Mouse (Mus musculus) spleen, postnatal 14 days (tissue): Measurements from ENCODE around the gene Sec16a.
A peak's percentile ranks its signal among the peaks of the same experiment; 100 is the strongest.

Experiments
- DNase-seq, 2 experiments: peaks; one replicate each; pipeline ENCODE4 v3.0.0; 2021 to 2022; ENCODE audit warnings: low spot score in 2 of 2

The Sec16a gene

GRCm38 (mm10) chr2:26441261-26441660, 3.8 kb downstream of the Sec16a start:
- DNase-seq: no peak

DNA sequence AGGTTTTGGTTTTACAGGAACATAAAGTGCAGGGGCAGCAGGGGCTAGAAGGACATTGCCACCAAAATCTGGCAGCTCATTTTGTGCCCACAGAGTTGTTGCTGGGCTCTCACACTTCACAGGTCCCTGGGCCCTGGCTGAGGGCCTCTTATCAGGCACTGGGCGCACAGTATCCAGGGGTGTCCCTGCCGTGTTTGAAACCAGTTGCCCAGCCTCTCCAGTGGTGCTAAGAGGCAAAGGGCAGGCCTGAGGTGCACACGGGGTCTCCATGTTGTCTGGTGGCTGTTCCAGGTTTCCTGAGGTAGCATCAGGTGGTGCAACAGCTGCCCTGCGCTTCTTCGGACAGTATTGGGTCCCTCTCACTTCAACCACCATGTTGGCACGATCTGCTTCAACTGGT, 5.3 kb downstream of the Sec16a start:
- no peak for DNase-seq

DNA sequence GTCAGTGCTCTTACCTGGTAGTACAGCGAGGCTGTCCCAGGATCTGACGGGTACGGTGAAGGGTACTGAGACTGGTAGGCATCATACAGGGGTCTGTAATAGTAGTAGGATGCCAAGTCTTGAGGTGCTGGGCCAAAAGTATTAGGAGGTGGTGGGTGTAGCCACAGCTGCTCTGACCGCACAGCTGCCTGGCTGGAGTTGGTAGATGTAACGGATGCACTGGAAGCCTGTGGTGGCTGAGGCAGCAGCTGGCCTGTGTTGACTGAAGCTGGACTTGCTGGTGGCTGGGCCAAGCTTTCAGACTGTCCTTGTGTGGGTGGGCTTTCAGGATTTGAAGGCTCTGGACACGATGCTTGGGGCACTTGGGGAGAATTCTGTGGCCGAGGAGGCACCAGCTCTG, 6.6 kb downstream of the Sec16a start:
- DNase-seq: no peak

DNA sequence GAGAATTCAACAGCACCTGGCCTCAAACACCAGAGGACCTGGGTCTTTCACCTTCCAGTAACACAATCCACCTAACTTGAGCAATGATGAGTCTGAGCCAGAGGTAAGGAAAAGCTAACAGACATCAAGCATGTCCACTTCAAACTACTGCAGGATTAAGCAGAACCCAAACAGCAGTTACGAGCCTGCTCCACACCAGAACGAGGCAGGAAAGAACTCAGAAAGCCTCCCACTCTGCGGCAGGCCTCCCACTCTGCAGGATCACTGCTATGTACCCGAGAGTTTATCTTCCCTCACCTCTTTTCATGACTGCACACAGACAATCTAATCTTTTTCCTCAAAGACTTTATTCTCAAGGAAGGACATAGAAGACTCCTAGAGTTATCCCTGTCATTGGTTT, 7.8 kb downstream of the Sec16a start:
- no peak for DNase-seq

DNA sequence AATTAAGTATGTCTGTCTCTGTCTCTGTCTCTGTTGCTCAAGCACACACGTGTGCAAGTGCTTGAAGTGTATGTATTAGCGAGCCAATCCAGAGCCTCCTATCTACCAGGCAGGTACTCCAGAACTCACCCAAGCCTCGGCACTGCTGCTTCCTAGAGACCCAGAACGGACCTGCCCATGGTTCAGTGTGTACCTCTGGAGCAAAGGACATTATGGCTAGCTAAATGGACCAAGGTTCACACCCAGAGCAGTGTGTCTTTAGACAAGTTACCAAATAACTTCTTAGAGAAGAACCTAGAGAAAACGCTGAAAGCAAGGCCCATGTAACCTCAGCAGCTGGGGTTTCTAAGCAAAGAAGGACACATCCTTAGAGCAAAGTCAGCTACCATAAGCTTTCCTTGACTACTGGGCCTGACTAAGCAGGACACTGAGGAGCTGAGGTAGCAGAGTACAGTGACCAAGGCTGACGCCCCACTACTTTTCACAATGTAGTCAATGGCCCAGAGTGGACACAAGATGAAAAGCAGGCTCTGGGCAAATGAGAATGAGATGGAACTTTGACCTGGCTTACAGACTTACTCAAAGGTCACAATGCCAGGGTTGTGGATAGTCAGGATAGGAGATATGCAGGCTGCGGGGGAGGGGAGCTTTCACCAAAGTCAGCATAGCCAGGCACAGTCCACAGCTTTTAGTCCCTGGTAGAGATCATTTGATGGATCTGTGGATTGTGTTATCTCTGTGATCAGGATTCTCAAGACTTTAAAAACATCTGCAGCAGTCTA, 10.0 kb downstream of the Sec16a start:
- DNase-seq: no peak

GRCm38 (mm10) chr2:26429851-26430250, 15.2 kb downstream of the Sec16a start:
- no peak for DNase-seq

GRCm38 (mm10) chr2:26424541-26424940, 20.5 kb downstream of the Sec16a start:
- DNase-seq: no peak

GRCm38 (mm10) chr2:26423086-26423485, 21.9 kb downstream of the Sec16a start:
- no peak for DNase-seq

GRCm38 (mm10) chr2:26421969-26422368, 23.0 kb downstream of the Sec16a start:
- no peak for DNase-seq

- DNase-seq: no peak
Observed at GRCm38 (mm10) chr2:26418120-26418519, 26.9 kb downstream of the Sec16a start.

DNA sequence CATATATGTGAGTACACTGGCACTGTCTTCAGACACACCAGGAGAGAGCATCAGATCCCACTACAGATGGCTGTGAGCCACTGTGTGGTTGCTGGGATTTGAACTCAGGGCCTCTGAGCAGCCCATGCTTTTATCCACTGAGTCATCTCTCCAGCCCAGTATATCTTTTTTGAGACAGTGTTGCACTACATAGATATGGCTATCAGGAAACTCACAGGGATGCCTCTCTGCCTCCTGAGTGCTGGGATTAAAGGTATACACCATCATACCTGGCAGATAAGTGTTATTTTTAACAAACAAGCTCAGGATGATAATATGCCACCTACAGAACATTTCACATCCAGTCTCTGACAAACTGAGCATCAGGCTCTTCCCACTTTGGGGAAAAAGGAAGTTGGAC, 27.9 kb downstream of the Sec16a start:
- no peak for DNase-seq

DNA sequence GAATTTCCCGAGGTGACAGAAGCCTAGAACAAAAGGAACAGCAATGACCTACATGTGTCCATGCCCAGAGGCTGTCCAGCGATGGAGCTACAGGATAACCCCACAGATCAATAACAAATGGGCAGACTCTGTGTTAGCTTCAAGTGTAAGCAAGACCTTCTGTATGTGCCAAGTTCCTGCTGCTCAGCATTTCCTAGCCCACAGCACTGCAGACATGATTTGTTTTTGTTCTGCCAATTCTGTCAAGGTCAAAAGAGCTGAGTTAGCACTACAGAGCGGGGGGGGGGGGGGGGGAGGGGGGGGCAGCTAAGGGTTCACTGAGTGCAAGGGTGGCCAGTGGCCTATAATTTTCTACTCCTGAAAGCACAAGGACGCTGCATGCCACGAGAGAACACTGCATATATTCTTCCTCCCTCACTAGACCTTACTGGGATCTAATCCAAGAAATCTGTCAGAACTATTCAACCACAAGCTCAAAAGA, 34.0 kb downstream of the Sec16a start:
- DNase-seq: no peak

DNA sequence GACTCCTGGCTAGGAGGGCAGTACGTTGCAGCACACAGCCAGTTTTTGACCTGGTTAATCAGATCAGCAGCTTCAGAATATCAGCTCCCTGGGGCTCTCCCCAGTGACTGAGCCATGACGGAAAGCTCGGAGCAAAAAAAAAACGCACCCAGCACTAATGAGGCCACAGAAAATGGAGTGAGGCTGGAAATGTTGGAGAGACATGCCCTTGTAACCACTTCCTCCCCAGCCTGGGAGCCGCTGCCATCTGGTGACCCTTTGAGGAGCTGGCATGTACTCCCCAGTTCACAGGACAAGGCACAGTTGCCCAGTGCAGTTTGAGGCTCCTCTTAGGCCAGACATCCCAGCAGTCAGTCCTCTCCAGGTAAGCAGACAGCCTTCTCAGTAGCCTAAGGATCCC, 34.9 kb downstream of the Sec16a start:
- DNase-seq: no peak

- no peak for DNase-seq
Observed at GRCm38 (mm10) chr2:26409362-26409761, 35.7 kb downstream of the Sec16a start.

DNA sequence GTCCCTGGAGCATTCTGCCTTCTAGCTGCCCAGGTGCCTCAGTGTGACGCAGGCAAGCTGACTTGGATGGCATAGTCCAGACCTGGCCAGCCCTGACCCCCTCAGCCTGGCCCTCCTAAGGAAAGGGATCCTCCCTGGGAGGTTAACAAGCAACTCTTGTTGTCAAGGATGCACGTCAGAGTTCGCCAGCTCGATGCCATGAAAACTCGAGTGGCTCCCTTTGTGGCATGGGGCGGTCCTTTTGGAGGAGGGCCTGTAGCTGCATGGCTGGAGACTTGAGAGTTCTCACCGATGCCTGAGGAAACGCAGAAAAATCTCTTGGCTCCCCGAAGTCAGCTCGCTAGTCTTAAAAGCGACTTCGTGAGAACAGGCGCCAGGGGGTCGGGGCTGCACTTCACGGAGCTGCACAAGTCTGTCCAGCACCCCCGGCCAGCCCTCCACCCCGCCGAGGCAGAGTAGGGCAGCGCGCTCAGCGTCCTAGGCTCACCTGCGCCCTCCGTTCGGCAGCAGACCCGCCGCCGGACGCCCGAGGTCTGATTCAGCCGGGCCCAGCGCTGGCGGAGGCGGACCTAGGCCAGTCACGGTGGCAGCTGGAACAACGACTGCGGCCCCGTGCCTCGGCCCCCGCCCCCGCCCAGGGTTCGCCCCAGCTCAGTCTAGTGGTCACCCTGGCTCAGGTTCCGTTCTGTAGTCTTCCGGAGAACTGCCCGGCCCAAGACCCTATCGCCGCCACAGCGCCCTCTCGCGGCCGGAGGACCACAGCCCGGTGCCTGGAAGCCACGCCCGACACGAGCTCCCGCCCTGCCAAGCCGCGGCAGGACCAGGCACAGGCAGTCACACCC, 36.3 kb downstream of the Sec16a start, which contains the start of gene Inpp5e:
Gene Inpp5e, minus strand, starts transcription at position 689 of the 842 bp plus-strand sequence.
- peak; percentile 99 to 100 for DNase-seq

DNA sequence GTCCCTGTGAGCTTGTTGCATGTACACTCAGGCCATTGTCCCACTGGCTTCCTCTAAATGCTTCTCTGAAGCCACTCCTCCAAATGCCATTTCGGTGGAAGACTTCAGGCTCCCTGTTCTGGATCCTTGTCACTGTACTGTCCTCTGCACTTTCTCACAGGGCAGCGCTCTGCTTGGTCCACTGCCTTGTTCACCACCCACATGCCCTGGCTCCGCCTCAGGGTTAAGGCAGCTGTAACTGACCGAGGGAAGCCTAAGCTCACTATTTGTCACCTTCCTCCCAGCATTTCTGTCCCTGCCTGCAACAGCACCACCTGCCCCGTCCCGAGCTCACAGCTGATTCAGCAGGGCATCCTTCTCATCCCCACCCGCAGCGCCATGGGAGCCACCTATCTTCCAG, 41.7 kb downstream of the Sec16a start:
- DNase-seq: no peak

- DNase-seq: no peak
Observed at GRCm38 (mm10) chr2:26402265-26402664, 42.8 kb downstream of the Sec16a start.

- DNase-seq: no peak
Observed at GRCm38 (mm10) chr2:26401023-26401422, 44.0 kb downstream of the Sec16a start.

DNA sequence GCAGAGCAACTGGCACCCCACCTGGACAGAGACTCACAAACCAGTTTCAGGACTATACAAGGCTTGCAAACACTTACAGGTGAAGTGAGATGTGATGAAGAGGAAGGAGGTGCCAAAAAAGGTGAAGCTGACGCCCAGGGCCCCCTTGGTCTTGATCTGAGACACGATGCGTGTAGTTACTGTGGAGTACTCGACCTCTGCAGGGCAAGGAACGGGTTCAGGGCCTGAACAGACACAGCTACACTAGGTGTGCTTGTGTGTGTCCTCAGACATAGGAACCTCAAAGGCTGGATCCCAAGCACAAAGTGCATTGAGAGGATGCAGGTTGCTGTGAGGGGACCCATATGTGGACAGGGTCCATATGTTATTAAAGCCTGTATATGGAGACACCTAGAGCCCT, 44.7 kb downstream of the Sec16a start:
- DNase-seq: no peak

- DNase-seq: no peak
Observed at GRCm38 (mm10) chr2:26399647-26400046, 45.4 kb downstream of the Sec16a start.

DNA sequence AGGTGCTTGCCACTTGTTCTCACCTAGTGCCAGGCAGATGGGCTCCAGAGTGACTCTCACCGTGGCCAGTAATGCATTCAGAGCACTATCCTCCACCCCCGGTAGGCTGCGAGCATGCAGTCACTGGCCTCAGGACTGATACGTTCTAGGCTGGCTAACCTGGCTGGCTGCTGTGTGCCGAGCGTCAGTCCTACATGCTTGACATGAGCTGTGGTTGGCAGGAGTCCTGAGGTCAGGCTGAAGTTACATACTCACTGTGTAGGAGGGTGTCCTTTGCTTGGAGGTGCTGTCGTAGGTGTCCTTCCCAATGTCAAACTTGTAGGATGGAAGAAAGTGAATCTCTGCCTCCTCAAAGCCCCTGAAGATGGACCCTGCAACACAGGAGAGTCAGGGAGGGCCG, 46.0 kb downstream of the Sec16a start:
- DNase-seq: no peak

GRCm38 (mm10) chr2:26391617-26392016, 53.4 kb downstream of the Sec16a start:
- no peak for DNase-seq

- DNase-seq: no peak
Observed at GRCm38 (mm10) chr2:26390954-26391353, 54.1 kb downstream of the Sec16a start.
